Mouse (Mus musculus) lung, postnatal 0 days (tissue): ENCODE measurements at regions not wholly inside any gene's neighbourhood (a gene's known extent, or its start where the extent isn't known, plus 50 kb on each side); places are given as distances from the start of the nearest gene placed in this dataset.

Experiments used
- CTCF ChIP-seq: IDR thresholded peaks from 2 replicates; pipeline ENCODE4 v1.5.1; 2016; ENCODE audit warnings: antibody characterized with exemption, mild to moderate bottlenecking
- EP300 ChIP-seq: IDR thresholded peaks from 2 replicates; pipeline ENCODE4 v1.6.1; 2016; ENCODE audit warnings: antibody characterized with exemption, mild to moderate bottlenecking, control low read depth

DNA sequence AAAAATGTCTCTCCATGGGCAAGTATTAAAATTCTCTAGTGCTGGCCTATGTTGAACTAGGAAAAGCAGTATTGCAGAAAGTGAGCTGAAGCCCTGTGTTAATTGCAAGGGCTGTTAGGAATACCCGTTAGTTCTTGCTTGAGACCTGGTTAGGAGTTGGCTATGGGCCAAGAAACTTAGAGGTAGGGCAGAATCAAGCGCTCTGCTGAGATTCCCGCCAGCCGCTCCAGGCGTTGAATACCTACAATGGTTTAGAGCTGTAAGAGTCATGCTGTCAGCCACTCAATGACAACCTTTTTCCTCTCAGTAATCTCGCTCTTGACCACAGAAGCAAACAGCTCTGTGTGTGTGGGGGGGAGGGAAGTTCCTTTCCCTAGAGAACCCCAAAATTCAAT is 156.8 kb upstream of the Tom1l1 start:
- no peak for TF ChIP-seq CTCF
- no peak for TF ChIP-seq EP300
